Mouse (Mus musculus) kidney, embryonic 14.5 days (tissue): Measurements from ENCODE around the gene Amh. TPM values are rescaled to one million over a fixed set of nuclear protein-coding genes. Genes with fewer than 3 reads are reported as not detected.

ENCODE experiments used
- ATAC-seq: fragments of 200-750 bp; cut with Nextera tagmentation; 2 replicates; pipeline ENCODE4 v1.8.0; 2017; ENCODE audit warnings: moderate number of reproducible peaks, mild to moderate bottlenecking, moderate TSS enrichment, moderate library complexity; ENCODE audit not compliant: low FRiP score, low TSS enrichment
- H3K27ac ChIP-seq: fragments of 300-500 bp; sonication (generic); 2 replicates; pipeline ENCODE4 v1.5.1; 2014; ENCODE audit warnings: low read depth, mild to moderate bottlenecking, low read length, moderate library complexity, mixed read lengths
- H3K27me3 ChIP-seq: fragments of 300-500 bp; sonication (generic); 2 replicates; pipeline ENCODE4 v1.6.1; 2014; ENCODE audit warnings: mild to moderate bottlenecking, low read length; ENCODE audit not compliant: control insufficient read depth, insufficient read depth
- H3K36me3 ChIP-seq: fragments of 300-500 bp; sonication (generic); 2 replicates; pipeline ENCODE4 v1.6.1; 2014; ENCODE audit warnings: low read length, mixed read lengths; ENCODE audit not compliant: control insufficient read depth, insufficient read depth
- H3K4me1 ChIP-seq: fragments of 300-500 bp; sonication (generic); 2 replicates; pipeline ENCODE4 v1.6.1; 2014; ENCODE audit warnings: low read length, mixed read lengths; ENCODE audit not compliant: control insufficient read depth, insufficient read depth
- H3K4me2 ChIP-seq: fragments of 300-500 bp; sonication (generic); replicated peaks from 2 replicates; pipeline ENCODE4 v1.6.1; 2014; ENCODE audit warnings: low read depth, mild to moderate bottlenecking, low read length
- H3K4me3 ChIP-seq: fragments of 300-500 bp; sonication (generic); 2 replicates; pipeline ENCODE4 v1.5.1; 2014; ENCODE audit warnings: mild to moderate bottlenecking, low read length
- H3K9ac ChIP-seq: fragments of 300-500 bp; sonication (generic); 2 replicates; pipeline ENCODE4 v1.6.1; 2014; ENCODE audit warnings: low read depth, mild to moderate bottlenecking, low read length, moderate library complexity
- H3K9me3 ChIP-seq: fragments of 300-500 bp; sonication (generic); 2 replicates; pipeline ENCODE4 v1.6.1; 2016; ENCODE audit warnings: low read length; ENCODE audit not compliant: control insufficient read depth
- WGBS: fragments of 180-500 bp; shearing (Covaris S2); extraction: QIAGEN DNeasy Blood & Tissue Kit; methylation state at CpG from one replicate; pipeline ENCODE4 v1.1.7; 2014; 5-methylcytosine and 5-hydroxymethylcytosine counted together
- polyA plus RNA-seq: library from polyadenylated mRNA; unstranded; fragments of >200 nt; fragmentation: Nextera tagmentation; extraction: Ambion mirVana; gene quantifications from 2 replicates; pipeline ENCODE4 v1.2.1, GENCODE M21; 2014

Gene Amh
- polyA plus RNA-seq, 1 experiment from 2014 or later = not detected

- WGBS = 3% methylated on average over 18 of the region's 18 CpGs
- Histone ChIP-seq H3K27me3 (no peaks in the 10 kb centered on the region), H3K4me3 (peak overlapping the region; percentile 94), H3K4me2 (peak overlapping the region; percentile 94), H3K36me3 (peaks cover 57% of the 10 kb centered on the region), H3K9me3 (no peaks in the 10 kb centered on the region), H3K4me1 (peaks cover 12% of the 10 kb centered on the region), H3K9ac (peak overlapping the region; percentile 97), H3K27ac (peak overlapping the region; percentile 96)
- no peak for ATAC-seq
Measured at GRCm38 (mm10) chr10:80799070-80799566, 5.9 kb upstream of the Amh start.

- Histone ChIP-seq H3K36me3 (peaks cover 40% of the 10 kb centered on the region), H3K9me3 (no peaks in the 10 kb centered on the region), H3K27me3 (peaks cover 7% of the 10 kb centered on the region), H3K4me1 (peaks cover 16% of the 10 kb centered on the region), H3K4me2 (no peak overlapping the region), H3K9ac (no peak overlapping the region), H3K4me3 (no peak overlapping the region), H3K27ac (no peak overlapping the region)
- no peak for ATAC-seq
- 94% methylated on average over 10 of the region's 10 CpGs for WGBS
Measured at GRCm38 (mm10) chr10:80802204-80802912, 2.7 kb upstream of the Amh start.

- H3K4me2 ChIP-seq = no peak overlapping the region
- H3K4me1 ChIP-seq = peaks cover 22% of the 10 kb centered on the region
- no peak for ATAC-seq
- peaks cover 7% of the 10 kb centered on the region for H3K27me3 ChIP-seq
- no peak overlapping the region for H3K9ac ChIP-seq
- 86% methylated on average over 3 of the region's 3 CpGs for WGBS
- H3K36me3 ChIP-seq = peaks cover 40% of the 10 kb centered on the region
- H3K4me3 ChIP-seq = no peak overlapping the region
- H3K9me3 ChIP-seq = no peaks in the 10 kb centered on the region
- no peak overlapping the region for H3K27ac ChIP-seq
Measured at GRCm38 (mm10) chr10:80802996-80803395, 2.0 kb upstream of the Amh start.

GRCm38 (mm10) chr10:80804340-80804739 lies 703 bp upstream of the Amh start:
- ATAC-seq = no peak
- WGBS = 97% methylated on average over 2 of the region's 2 CpGs
- H3K4me3 ChIP-seq = no peak overlapping the region
- no peak overlapping the region for H3K4me2 ChIP-seq
- no peak overlapping the region for H3K9ac ChIP-seq
- peaks cover 9% of the 10 kb centered on the region for H3K27me3 ChIP-seq
- H3K9me3 ChIP-seq = no peaks in the 10 kb centered on the region
- peaks cover 40% of the 10 kb centered on the region for H3K36me3 ChIP-seq
- no peak overlapping the region for H3K27ac ChIP-seq
- peaks cover 35% of the 10 kb centered on the region for H3K4me1 ChIP-seq

GRCm38 (mm10) chr10:80805322-80805721 lies 279 bp downstream of the Amh start:
- WGBS = 77% methylated on average over 5 of the region's 5 CpGs
- Histone ChIP-seq H3K9me3 (no peaks in the 10 kb centered on the region), H3K4me1 (peaks cover 37% of the 10 kb centered on the region), H3K36me3 (peaks cover 40% of the 10 kb centered on the region), H3K9ac (no peak overlapping the region), H3K27me3 (peaks cover 14% of the 10 kb centered on the region), H3K4me3 (no peak overlapping the region), H3K4me2 (no peak overlapping the region), H3K27ac (no peak overlapping the region)
- ATAC-seq = no peak

GRCm38 (mm10) chr10:80805925-80806324 lies 882 bp downstream of the Amh start:
- no peak overlapping the region for H3K9ac ChIP-seq
- ATAC-seq = peak; percentile 28
- no peaks in the 10 kb centered on the region for H3K9me3 ChIP-seq
- H3K4me1 ChIP-seq = peaks cover 38% of the 10 kb centered on the region
- no peak overlapping the region for H3K4me3 ChIP-seq
- peaks cover 40% of the 10 kb centered on the region for H3K36me3 ChIP-seq
- 30% methylated on average over 3 of the region's 3 CpGs for WGBS
- no peak overlapping the region for H3K27ac ChIP-seq
- H3K27me3 ChIP-seq = peaks cover 14% of the 10 kb centered on the region
- H3K4me2 ChIP-seq = no peak overlapping the region

GRCm38 (mm10) chr10:80806341-80807056 lies 1.5 kb downstream of the Amh start:
- H3K27me3 ChIP-seq = peaks cover 14% of the 10 kb centered on the region

GRCm38 (mm10) chr10:80807057-80807627 lies 2.1 kb downstream of the Amh start:
- ATAC-seq = peak; percentile 48
- peak overlapping the region; percentile 76 for H3K27ac ChIP-seq
- H3K27me3 ChIP-seq = peaks cover 14% of the 10 kb centered on the region

More at GRCm38 (mm10) chr10:80806341-80807056, 1.5 kb downstream of the Amh start:
- ATAC-seq = 0 out of 2 replicates have a peak, but pooled peaks have one; percentile 0
- peak overlapping the region; percentile 76 for H3K27ac ChIP-seq
- H3K9ac ChIP-seq = peak overlapping the region; percentile 73; the same call in 1 of the 2 replicates
- peak overlapping the region; percentile 49 for H3K4me3 ChIP-seq
- WGBS = 42% methylated on average over 33 of the region's 34 CpGs
- H3K9me3 ChIP-seq = no peaks in the 10 kb centered on the region
- H3K4me1 ChIP-seq = peaks cover 38% of the 10 kb centered on the region
- H3K36me3 ChIP-seq = peaks cover 34% of the 10 kb centered on the region
- H3K4me2 ChIP-seq = peak overlapping the region; percentile 96

More at GRCm38 (mm10) chr10:80807057-80807627, 2.1 kb downstream of the Amh start:
- Histone ChIP-seq H3K9ac (peak overlapping the region; percentile 73), H3K36me3 (peaks cover 28% of the 10 kb centered on the region), H3K9me3 (no peaks in the 10 kb centered on the region), H3K4me3 (peak overlapping the region; percentile 49), H3K4me1 (peaks cover 40% of the 10 kb centered on the region), H3K4me2 (peak overlapping the region; percentile 96)
- 1% methylated on average over 57 of the region's 58 CpGs for WGBS
